Mouse (Mus musculus) c-Kit-positive CD71-positive TER-119-negative erythroid progenitor cells, embryonic 14.5 days (primary cell): ENCODE results near the gene Ints13.
"Not testable (repeated sequence)": the region's sequence is repeated elsewhere in the genome, so short reads cannot be mapped to it uniquely, and the experiment has no call there.

ENCODE experiments used
- DNase-seq: peaks from one replicate; pipeline ENCODE4 v3.0.0-alpha.2; 2013; ENCODE audit warnings: low read depth

Ints13 gene

DNA sequence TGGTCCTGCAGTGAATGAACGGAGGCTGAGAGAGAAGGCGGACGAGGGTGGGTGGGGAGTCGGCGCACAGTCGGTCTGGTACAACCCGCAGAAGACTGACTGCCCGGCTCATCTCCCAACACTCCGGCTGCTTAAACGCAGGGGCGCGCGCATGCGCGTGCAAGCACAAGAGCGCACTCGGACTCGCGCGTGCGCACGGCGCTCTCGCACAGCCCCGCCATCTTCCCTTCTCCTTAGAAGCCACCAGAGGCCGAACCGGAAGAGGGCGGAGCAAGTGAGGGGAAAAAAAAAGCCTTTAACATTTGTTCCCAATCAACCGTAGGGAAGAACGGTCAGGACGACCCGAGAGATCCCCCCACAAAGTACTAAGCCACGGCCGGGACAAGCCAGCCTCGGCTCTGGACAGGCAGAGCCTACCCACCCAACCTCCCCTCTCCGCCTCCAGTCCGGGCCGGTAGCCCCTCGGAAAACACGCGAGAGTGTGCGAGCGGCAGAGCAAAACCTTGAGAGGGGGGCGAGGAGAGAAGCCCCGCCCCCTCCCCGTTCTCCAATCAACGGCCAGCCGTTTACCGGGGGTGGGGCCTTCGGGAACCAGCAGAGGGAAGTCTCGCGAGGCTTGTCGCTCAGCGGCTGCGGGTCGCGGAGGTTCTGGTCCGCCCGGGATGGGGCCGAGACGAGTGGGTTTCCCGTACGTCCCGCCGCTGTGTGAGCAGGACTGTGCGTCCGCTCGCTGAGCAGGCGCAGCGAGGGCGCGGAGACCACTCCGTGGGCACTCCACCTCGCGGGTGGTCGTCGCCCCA lies at the start of gene Ints13:
Gene Ints13, minus strand, starts transcription at position 526 of the 800 bp plus-strand sequence.
- peak; percentile 95 for DNase-seq

DNA sequence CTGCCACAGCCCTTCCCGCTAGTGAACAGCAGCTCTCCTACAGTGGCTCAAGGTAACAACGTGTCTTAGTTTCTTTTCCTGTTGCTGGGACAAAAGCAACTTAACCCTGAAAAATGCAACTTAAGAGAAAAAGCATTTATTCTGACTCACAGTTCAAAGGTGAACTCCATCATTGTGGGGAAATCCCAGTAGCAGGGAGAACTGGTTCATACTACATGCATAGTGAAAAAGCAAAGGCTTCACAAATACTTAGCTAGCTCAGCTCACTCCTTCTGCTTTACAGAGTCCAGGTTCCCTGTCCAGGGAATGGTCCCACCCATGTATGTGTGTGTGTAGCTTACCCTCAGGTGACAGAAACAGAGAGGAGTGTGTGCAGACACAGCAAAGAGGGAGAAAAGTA lies 39.0 kb upstream of the Ints13 start:
- no peak for DNase-seq

GRCm38 (mm10) chr6:146615891-146616290 lies 38.3 kb upstream of the Ints13 start:
- no peak for DNase-seq

GRCm38 (mm10) chr6:146614541-146614940 lies 36.9 kb upstream of the Ints13 start:
- no peak for DNase-seq

DNA sequence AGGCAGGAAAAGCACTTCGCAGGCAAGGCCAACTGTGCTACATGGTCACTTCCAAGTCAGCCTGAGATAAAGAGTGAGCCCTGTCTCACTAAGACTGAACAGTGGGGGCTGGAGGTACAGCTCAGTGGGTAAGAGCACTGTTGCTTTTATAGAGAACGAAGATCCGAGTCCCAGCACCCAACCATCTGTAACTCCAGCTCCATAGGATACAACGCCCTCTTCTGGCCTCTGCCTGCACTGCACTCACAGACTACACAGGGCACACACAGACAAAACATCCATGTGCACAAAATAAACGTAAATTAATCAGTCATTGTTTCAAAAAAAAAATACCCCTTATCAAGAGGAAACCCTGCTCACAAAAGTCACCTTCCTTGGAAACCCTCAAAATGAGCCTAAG lies 36.3 kb upstream of the Ints13 start:
- DNase-seq, result no peak

GRCm38 (mm10) chr6:146612736-146613135 lies 35.1 kb upstream of the Ints13 start:
- DNase-seq, result no peak

GRCm38 (mm10) chr6:146611897-146612296 lies 34.3 kb upstream of the Ints13 start:
- DNase-seq, result no peak

GRCm38 (mm10) chr6:146611385-146611784 lies 33.8 kb upstream of the Ints13 start:
- no peak for DNase-seq

- DNase-seq, result no peak
These were observed 26.0 kb upstream of the Ints13 start for GRCm38 (mm10) chr6:146603651-146604050.

DNA sequence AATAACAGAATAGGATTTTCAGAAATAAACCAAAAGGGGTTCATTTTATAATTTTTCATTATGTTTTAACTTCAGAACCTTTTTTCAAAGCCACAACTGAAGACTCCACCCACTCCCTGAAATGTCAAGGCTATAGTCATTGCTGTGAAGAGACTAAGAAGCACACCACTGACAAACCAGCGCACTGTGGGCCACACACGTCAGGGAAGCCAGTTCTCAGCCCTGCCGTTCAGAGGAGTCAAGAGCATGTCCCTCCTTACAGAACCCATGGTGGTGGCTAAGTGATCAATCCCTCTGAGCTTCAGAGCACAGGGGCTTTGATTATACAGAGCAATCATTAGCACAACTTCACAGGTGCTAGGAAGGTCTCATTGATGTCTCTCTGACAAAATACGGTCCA lies 25.0 kb upstream of the Ints13 start:
- no peak for DNase-seq

GRCm38 (mm10) chr6:146585134-146585533 lies 7.5 kb upstream of the Ints13 start:
- no peak for DNase-seq

GRCm38 (mm10) chr6:146583366-146584046 lies 5.9 kb upstream of the Ints13 start:
- DNase-seq, result no peak

DNA sequence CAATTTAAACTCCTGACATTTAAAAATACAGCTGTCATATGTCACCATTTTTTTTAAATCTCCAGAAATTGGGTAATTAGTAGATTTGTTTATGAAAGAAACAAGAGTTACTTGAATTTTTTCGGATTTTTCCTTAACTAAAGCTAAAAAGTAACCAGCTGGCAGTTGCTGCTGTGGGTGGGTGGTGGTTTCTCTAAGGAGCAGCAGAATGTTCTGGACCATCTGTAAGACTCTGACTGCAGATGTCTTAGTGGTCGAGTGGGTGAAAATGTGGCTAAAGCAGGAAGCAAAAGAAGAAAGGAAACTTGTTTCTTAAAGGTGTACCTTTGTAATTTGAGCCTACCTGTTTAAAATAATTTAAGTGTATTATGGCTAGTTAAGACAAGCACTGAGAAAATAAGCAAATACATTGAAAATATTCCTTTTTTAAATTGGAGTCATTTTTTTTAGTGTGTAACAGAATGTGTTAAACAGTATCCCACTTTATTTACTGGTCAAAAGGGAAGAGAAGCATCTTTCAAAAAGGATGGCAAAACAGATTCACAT lies 2.8 kb upstream of the Ints13 start:
- DNase-seq, result no peak

- DNase-seq, result peak; percentile 46
These were observed 951 bp upstream of the Ints13 start for GRCm38 (mm10) chr6:146578586-146578985.

DNA sequence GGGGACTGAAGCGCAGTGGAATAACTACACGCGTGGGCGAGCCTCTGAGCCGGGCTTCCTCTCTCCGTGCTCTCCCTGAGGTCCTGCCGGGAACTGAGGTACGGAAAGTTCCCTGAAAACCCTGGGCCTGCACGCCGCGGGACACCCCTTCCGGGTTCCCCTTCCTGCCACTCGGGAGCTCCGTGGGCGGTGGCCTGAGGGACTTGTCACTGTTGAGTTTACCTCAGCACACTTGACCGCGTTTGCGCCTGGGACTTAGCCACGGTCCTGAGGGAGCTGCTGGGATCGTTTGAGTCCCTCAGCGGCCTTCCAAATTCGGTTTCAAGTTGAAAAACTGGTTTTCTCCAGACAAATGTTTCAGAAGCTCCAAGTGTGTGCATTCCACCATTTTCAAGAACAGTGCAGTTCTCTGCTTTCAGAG lies 486 bp upstream of the Ints13 start:
- peak; percentile 33 for DNase-seq

GRCm38 (mm10) chr6:146576903-146577302 lies 732 bp downstream of the Ints13 start, which contains the start of gene Fgfr1op2:
Gene Fgfr1op2 (plus strand): TSS chr6:146577203.
- no peak for DNase-seq

DNA sequence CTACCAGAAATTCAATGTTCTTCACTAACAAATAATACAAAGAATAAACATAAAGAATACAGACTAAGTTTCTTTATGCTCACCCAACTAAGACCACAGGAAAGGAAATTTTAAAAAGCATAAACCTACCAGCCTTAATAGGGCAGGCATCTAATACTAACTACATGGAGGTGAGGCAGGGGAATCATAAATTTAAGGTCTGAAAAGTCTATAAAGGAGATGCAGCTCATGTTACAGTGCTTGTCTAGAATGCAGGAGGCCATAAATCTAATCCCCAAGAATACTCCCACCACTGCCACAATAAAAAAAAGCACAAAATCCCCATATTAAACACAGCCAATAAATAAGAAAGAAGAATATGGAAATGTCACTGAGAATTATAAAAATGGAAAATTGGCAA lies 5.6 kb downstream of the Ints13 start:
- no peak for DNase-seq

GRCm38 (mm10) chr6:146562461-146562860 lies 15.2 kb downstream of the Ints13 start:
- not testable (repeated sequence) for DNase-seq

- no peak for DNase-seq
These were observed 26.3 kb downstream of the Ints13 start for GRCm38 (mm10) chr6:146551326-146551725.

DNA sequence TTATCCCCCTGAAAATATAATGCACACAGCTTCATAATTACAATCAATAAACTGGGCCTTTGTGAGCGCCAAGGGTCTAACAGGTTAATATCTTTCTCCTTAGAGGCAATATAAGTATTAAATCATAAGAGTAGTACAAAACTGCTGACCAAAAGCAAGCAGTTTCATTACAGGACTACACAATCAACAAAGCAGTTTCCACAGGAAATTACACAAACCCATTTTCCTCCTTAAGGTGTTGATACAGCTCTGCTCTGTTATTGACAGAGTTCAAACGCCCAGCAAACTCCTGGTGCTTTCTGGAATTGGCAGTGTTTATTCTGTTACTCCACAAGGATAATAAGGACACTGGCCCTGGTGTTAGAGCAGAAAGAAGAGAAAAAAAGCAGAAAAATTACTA lies 27.2 kb downstream of the Ints13 start:
- no peak for DNase-seq

- no peak for DNase-seq
These were observed 32.3 kb downstream of the Ints13 start for GRCm38 (mm10) chr6:146545289-146545865.

GRCm38 (mm10) chr6:146544622-146545021 lies 33.0 kb downstream of the Ints13 start:
- DNase-seq, result no peak

DNA sequence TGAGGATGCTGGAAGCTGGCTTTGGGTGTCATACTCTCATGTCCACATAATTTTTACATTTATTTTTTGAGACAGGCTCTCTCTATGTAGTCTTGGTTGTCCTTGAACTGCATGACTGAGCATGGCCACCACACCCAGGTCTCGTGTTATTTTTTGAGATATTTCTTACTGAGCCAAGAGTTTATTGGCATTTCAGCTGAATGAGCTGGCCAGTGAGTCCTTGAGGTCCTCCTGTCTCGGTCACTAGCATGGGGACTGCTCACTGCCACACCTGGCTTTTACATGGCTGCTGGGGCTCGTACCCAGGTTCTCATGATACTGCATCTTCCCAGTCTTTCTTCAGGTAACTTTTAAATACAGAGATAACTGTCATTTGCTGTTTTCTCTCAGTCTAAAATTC lies 37.2 kb downstream of the Ints13 start:
- no peak for DNase-seq
